Mouse (Mus musculus) embryonic stem cell, embryonic (primary cell): ENCODE data around the gene Tab1.

Experiments
- CTCF ChIA-PET, 4 experiments: fragments of 300-600 bp in 2 of 4; fragments of 350-600 bp in 2 of 4; sonication (Branson Sonifier 250); formaldehyde crosslinking; loops; one replicate each; lab custom pipeline; 2022; ENCODE audit warnings: inconsistent platforms in 2 of 4; lab: Charles Lee
- POLR2A ChIA-PET, 4 experiments: fragments of 300-600 bp in 2 of 4; fragments of 350-600 bp in 2 of 4; sonication (Branson Sonifier 250); formaldehyde crosslinking; loops; one replicate each; lab custom pipeline; 2022; ENCODE audit warnings: antibody characterized with exemption in 4 of 4, inconsistent platforms in 1 of 4; lab: Charles Lee

Gene Tab1

DNA sequence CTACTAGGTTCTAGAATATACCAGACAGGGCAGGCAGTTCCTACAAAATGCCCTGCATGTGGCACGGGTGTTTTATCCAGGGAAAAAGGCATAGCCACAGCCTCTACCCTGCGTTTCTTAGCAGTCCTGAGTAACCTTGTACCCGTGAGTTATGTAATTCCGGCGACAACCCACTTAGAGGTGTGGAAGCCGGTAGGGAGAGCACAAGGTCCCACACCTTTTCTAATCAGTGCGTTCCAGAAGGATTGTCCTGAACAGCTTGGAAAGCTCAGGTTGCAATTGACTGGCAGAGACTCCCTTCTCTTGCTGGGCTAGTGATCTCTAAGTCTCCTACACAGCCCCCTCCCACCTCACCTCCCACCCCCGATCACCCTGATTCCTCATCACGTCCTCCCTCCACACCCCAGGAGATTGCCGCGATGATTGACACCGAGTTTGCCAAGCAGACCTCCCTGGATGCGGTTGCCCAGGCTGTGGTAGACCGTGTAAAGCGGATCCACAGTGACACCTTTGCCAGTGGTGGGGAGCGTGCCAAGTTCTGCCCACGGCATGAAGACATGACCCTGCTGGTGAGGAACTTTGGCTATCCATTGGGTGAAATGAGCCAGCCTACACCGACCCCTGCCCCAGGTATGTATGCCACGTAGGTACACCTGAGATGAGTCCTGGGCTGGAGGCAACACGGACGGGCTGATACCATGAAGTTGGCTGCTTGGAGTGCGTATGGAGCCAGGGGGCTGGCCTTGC lies 24.4 kb downstream of the Tab1 start:
- ChIA-PET POLR2A (interaction anchor here (0.5 to 6.3 kb wide), 29 partner anchors 9 to 533 kb away, joined by 3 to 55 read pairs (median 4); partner anchors contain the start of genes Tab1 (in 2 of the 4) and Atf4 (in 1 of the 4)), CTCF (interaction anchor here in 1 of 4 experiments (0.7 to 1.2 kb wide), 2 partner anchors 43 to 68 kb away, joined by 3 to 5 read pairs; no protein-coding TSS in a partner anchor)

GRCm38 (mm10) chr15:80158001-80158706 lies 25.2 kb downstream of the Tab1 start:
- ChIA-PET POLR2A (interaction anchor here (0.6 to 6.8 kb wide), 31 partner anchors 10 to 100 kb away, joined by 3 to 60 read pairs (median 8); partner anchors contain the start of genes Atf4 (in 2 of the 4), Mgat3 (in 2 of the 4), Mief1 (in 2 of the 4) and Tab1 (in 1 of the 4)), CTCF (interaction anchor here in 2 of 4 experiments (0.8 to 2.3 kb wide), 6 partner anchors 11 to 61 kb away, joined by 3 to 9 read pairs (median 6); no protein-coding TSS in a partner anchor)

DNA sequence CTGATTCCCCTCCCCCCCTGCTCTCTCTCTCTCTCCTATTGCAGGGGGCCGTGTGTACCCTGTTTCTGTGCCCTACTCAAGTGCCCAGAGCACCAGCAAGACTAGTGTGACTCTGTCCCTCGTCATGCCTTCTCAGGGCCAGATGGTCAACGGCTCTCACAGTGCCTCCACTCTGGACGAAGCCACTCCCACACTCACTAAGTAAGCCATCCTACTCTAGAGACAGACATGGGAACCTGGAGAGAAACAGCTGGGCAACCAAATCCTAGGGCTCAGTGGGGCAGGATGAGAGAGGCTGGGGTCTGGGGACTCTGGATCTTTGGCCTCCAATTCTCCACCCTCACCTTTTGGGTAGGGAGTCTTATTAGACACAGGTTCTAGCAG lies 25.8 kb downstream of the Tab1 start:
- ChIA-PET POLR2A (interaction anchor here (0.8 to 6.8 kb wide), 51 partner anchors 9 to 105 kb away, joined by 3 to 60 read pairs (median 7); partner anchors contain the start of genes Mgat3 (in 3 of the 4), Atf4 (in 2 of the 4), Mief1 (in 2 of the 4) and Rpl3 (in 1 of the 4)), CTCF (interaction anchor here in 2 of 4 experiments (0.7 to 2.3 kb wide), 7 partner anchors 11 to 60 kb away, joined by 3 to 9 read pairs (median 5); partner anchors contain the start of gene Mgat3 (in 1 of the 2))

DNA sequence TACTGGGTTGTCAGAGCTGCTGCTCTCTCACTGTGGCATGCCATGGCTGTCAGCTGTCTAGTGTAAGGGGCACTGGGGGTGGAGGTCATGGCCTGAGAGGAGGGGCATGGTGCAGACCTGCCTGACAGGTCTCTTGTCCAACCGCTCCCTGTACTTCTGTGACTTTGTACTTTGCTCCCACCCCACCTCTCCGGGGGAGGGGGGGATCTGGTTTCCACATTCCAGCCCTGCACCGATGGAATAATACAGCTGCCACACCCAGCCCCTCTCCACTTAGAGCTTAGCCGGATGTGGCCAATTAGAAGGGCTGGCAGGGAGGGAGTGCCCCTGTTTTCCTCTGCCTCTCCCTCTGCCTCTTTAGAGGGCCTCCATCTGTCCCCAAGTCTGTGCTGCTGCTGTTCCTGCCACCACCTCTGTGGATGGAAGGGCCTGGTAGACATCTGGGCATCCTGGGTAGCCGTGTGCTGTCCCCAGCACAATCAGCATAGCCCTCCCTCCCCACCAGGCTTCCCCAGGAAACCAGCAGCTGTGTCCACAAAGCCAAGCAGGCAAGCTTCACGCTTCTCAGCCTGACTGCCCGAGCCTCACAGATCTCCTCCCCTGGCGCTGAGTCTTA lies 26.5 kb downstream of the Tab1 start:
- CTCF ChIA-PET, result interaction anchor here in 3 of 4 experiments (0.7 to 2.3 kb wide), 13 partner anchors 10 to 69 kb away, joined by 3 to 9 read pairs (median 4); partner anchors contain the start of gene Mgat3 (in 1 of the 3)

GRCm38 (mm10) chr15:80160223-80160622 lies 27.3 kb downstream of the Tab1 start:
- ChIA-PET CTCF (interaction anchor here in 3 of 4 experiments (0.8 to 2.3 kb wide), 10 partner anchors 9 to 68 kb away, joined by 3 to 9 read pairs (median 4); no protein-coding TSS in a partner anchor), POLR2A (interaction anchor here in 3 of 4 experiments (0.8 to 6.8 kb wide), 64 partner anchors 8 to 281 kb away, joined by 3 to 60 read pairs (median 6); partner anchors contain the start of genes Atf4 (in 3 of the 3), Mgat3 (in 3 of the 3), Mief1 (in 2 of the 3) and Tab1 (in 2 of the 3))

More for the DNA sequence above, 26.5 kb downstream of the Tab1 start:
- POLR2A ChIA-PET, result interaction anchor here (0.6 to 6.8 kb wide), 71 partner anchors 9 to 208 kb away, joined by 3 to 60 read pairs (median 6); partner anchors contain the start of genes Mgat3 (in 4 of the 4), Atf4 (in 3 of the 4), Mief1 (in 2 of the 4) and Tab1 (in 2 of the 4)

- ChIA-PET CTCF (interaction anchor here (0.7 to 2.3 kb wide), 7 partner anchors 9 to 65 kb away, joined by 3 to 9 read pairs (median 4); no protein-coding TSS in a partner anchor), POLR2A (interaction anchor here in 3 of 4 experiments (0.7 to 6.8 kb wide), 48 partner anchors 8 to 282 kb away, joined by 3 to 60 read pairs (median 7); partner anchors contain the start of genes Atf4 (in 3 of the 3), Mgat3 (in 2 of the 3), Mief1 (in 2 of the 3) and Tab1 (in 1 of the 3))
Measured at GRCm38 (mm10) chr15:80160726-80161125, 27.8 kb downstream of the Tab1 start.

- ChIA-PET POLR2A (interaction anchor here in 3 of 4 experiments (0.7 to 6.8 kb wide), 32 partner anchors 8 to 95 kb away, joined by 3 to 60 read pairs (median 6); partner anchors contain the start of genes Atf4 (in 2 of the 3), Mief1 (in 2 of the 3), Mgat3 (in 1 of the 3) and Tab1 (in 1 of the 3)), CTCF (interaction anchor here in 3 of 4 experiments (0.7 to 0.8 kb wide), 3 partner anchors 9 to 44 kb away, joined by 3 to 9 read pairs (median 4); no protein-coding TSS in a partner anchor)
Measured at GRCm38 (mm10) chr15:80161199-80161598, 28.3 kb downstream of the Tab1 start.

DNA sequence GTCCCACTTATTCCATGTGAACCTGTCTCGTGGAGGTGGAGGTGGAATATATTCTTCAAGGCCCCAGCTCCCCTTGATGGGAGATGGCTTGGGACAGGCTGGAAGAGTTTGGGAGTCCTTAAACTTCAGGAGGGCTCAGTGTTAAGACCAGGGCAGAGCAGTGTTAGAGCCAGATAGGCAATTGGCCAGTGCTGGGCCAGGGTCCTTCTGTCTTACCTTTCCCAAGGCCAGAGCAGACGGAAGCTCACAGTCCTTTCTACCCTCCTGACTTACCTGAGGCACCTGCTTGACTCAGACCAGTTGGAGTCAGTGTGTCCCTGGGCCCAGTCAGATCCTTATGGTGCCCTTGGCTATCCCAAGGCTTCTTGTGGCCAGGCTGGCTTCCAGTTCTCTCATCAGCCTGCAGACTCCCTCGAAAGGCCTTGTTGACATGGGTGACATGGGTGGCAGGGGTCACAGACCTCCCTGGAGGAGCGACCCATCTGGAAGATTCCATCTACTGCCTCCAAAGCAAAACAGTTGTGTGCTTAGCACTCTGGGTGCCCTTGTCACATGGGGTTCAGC lies 29.6 kb downstream of the Tab1 start:
- ChIA-PET POLR2A (interaction anchor here in 3 of 4 experiments (0.6 to 6.8 kb wide), 13 partner anchors 7 to 135 kb away, joined by 3 to 60 read pairs (median 4); partner anchors contain the start of gene Mgat3 (in 1 of the 3)), CTCF (interaction anchor here in 2 of 4 experiments (0.8 to 1.3 kb wide), 3 partner anchors 10 to 24 kb away, joined by 3 to 6 read pairs (median 4); no protein-coding TSS in a partner anchor)

- ChIA-PET CTCF (interaction anchor here in 2 of 4 experiments (0.8 to 1.3 kb wide), 4 partner anchors 11 to 25 kb away, joined by 3 to 6 read pairs (median 4); no protein-coding TSS in a partner anchor), POLR2A (interaction anchor here in 2 of 4 experiments (0.5 to 6.8 kb wide), 9 partner anchors 7 to 92 kb away, joined by 3 to 60 read pairs (median 5); partner anchors contain the start of genes Atf4 (in 1 of the 2) and Mgat3 (in 1 of the 2))
Measured at GRCm38 (mm10) chr15:80163274-80163673, 30.3 kb downstream of the Tab1 start.

- CTCF ChIA-PET, result interaction anchor here in 2 of 4 experiments (0.8 to 1.3 kb wide), 4 partner anchors 11 to 25 kb away, joined by 3 to 6 read pairs (median 4); no protein-coding TSS in a partner anchor
- POLR2A ChIA-PET, result interaction anchor here in 3 of 4 experiments (0.5 to 6.8 kb wide), 16 partner anchors 7 to 327 kb away, joined by 3 to 60 read pairs (median 4); partner anchors contain the start of genes Atf4 (in 1 of the 3), Mgat3 (in 1 of the 3) and Mief1 (in 1 of the 3)
Measured at GRCm38 (mm10) chr15:80163716-80164115, 30.8 kb downstream of the Tab1 start.

DNA sequence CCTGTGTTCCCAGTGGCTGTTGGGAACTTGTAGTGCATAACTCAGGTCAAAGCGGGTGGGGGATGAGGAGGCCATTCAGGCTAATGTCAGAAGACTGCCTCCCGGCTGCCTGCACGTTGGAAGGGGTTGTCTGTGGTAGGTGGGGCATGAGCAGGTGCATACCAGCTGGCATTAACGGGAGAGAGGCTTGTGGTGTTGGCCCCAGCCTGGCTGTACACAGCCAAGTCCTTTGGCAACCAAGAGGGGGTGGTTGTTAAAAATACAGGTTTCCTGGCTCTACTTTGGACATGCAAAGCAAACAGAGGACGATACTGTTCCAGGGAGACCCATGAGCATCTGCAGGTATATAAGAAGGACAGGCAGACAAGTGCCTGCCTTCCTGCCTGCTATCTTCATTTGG lies 32.5 kb downstream of the Tab1 start:
- ChIA-PET CTCF (no interaction called here), POLR2A (interaction anchor here in 2 of 4 experiments (0.5 to 6.8 kb wide), 15 partner anchors 10 to 93 kb away, joined by 3 to 60 read pairs (median 4); partner anchors contain the start of genes Atf4 (in 2 of the 2), Mgat3 (in 1 of the 2) and Mief1 (in 1 of the 2))

- ChIA-PET POLR2A (interaction anchor here in 3 of 4 experiments (0.6 to 6.6 kb wide), 42 partner anchors 9 to 653 kb away, joined by 3 to 66 read pairs (median 3); partner anchors contain the start of genes Atf4 (in 2 of the 3), Tab1 (in 2 of the 3), Cbx7 (in 1 of the 3) and Kdelr3 (in 1 of the 3)), CTCF (interaction anchor here in 1 of 4 experiments (1.4 to 2.1 kb wide), 2 partner anchors 10 to 56 kb away, joined by 4 to 7 read pairs; no protein-coding TSS in a partner anchor)
Measured at GRCm38 (mm10) chr15:80169484-80169883, 36.6 kb downstream of the Tab1 start.

DNA sequence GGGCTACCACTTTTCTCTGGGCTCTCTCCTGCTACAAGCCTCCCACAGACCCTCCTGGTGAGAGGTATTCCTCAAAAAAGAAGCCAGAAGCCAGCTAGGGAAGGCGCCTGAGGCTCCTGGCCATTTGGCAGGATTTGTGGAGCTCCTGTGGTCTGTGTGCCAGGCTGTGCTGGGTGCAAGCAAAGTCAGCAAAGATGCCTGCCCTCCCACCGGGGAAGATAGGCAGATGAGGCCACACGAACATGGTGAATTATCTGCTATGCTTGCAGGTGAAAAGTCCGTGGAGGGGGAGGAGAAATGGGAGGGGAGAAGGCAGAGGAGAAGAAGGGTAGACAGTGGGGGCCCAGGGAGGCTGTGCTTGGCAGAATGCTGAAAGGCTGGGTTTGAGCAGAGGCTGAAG lies 37.4 kb downstream of the Tab1 start:
- POLR2A ChIA-PET, result interaction anchor here in 3 of 4 experiments (0.6 to 6.6 kb wide), 36 partner anchors 9 to 654 kb away, joined by 3 to 66 read pairs (median 4); partner anchors contain the start of genes Atf4 (in 2 of the 3), Tab1 (in 2 of the 3), Cbx7 (in 1 of the 3) and Kdelr3 (in 1 of the 3)
- CTCF ChIA-PET, result interaction anchor here in 1 of 4 experiments (1.4 to 2.1 kb wide), 2 partner anchors 11 to 55 kb away, joined by 4 to 7 read pairs; no protein-coding TSS in a partner anchor

DNA sequence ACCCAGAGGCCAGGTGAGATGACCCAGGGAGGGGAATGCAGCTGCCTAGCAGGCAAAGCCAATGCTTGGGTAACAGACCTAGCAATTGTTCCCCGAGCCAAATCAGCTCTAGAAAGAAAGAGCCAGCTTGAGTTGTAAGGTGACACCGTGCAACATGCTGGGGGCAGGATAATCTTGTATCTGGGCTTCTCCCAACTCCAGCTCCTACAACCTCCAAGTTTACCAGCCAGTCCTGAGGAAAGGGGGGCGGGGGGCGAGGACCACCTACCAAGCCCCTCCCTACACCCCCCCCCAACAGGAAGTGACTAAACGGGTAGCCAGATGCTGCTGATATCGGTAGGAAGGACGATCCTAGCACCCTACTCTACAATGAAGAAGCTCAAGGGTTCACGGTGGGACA lies 38.4 kb downstream of the Tab1 start:
- POLR2A ChIA-PET, result interaction anchor here (0.5 to 6.6 kb wide), 69 partner anchors 8 to 962 kb away, joined by 3 to 66 read pairs (median 4); partner anchors contain the start of genes Atf4 (in 3 of the 4), Tab1 (in 3 of the 4), Mief1 (in 1 of the 4) and Rps19bp1 (in 1 of the 4)
- CTCF ChIA-PET, result interaction anchor here (0.6 to 1.7 kb wide), 18 partner anchors 10 to 1660 kb away, joined by 3 to 10 read pairs (median 4); partner anchors contain the start of gene Rps19bp1 (in 1 of the 4)

DNA sequence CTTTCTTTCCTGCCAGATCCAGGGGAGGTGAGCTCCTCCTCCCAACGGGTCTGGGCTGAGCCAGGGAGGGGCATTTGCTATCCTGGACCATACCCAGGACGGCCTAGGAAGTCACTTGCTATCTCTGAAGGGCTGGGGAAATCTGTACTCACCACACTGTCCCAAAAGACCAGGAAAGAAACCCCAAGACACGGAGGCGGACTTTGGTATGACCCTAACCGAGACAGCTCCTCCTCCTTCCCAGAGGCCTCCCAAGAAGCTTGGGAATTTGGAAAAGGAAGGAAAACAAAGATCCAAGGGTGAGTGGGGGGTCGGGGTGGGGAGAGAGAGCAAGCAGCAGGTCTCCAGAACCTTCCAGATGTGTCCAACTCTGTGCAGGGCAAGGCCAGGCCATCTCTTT lies 38.9 kb downstream of the Tab1 start:
- ChIA-PET POLR2A (interaction anchor here (0.6 to 6.6 kb wide), 64 partner anchors 8 to 539 kb away, joined by 3 to 66 read pairs (median 4); partner anchors contain the start of genes Atf4 (in 3 of the 4), Tab1 (in 2 of the 4), Mief1 (in 1 of the 4) and Rps19bp1 (in 1 of the 4)), CTCF (interaction anchor here (0.6 to 1.7 kb wide), 16 partner anchors 9 to 1659 kb away, joined by 3 to 10 read pairs (median 4); partner anchors contain the start of gene Rps19bp1 (in 1 of the 4))
